In the genomic region with DNA sequence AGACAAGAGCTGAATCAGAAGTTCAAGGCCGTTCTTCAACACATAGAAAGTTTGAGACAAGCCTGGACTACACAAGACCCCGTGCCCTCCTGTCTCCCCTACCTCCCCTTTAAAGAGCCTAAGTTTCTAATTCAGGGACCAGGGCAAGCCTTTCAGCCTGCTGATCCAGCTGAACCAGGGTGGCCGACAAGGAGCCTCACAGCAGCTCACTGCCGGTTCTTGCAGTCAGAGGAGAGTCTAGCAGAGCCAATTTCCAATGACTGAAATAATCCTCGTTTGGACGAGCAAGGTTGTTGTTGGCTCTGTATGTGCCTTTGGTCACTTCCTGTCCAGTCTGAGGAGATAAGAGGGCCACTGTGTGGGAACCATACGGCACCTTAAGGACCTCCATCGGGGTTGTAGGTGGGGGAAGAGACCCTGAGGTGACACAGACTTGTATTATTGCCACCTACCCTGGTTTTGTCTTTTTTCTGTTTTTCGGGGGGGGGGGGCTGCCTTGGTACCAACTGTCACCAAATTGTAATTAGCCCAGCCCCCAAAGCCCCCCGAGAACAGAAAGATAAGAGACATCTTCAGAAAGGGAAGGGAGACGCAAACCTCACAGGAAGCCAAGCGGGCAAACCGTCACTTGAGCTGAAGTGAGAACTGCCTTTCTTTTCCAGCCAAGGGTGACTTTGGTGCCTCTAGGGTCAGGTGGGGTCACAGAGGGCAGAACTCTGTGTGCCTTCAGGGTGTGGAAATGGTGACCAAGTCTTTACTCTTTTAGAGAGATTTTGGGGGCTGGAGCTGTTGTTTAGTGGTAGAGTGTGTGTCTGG, we compare ENCODE assay signal across 12 mouse cellular contexts. TPM values are rescaled to one million over a fixed set of nuclear protein-coding genes. Genes with fewer than 3 reads are reported as not detected.
A peak's percentile ranks its signal among the peaks of the same experiment; 100 is the strongest.
DNase-seq lines count a peak whose midpoint lies in the region; ATAC-seq lines count a peak whose summit lies in the region.
"Had no signal": no experiment of that assay in that cellular context is flagged by ENCODE, and none has a peak within 500 bp of the region (broad histone marks: within the 10 kb centered on the region; RNA-seq: fewer than 3 reads in every experiment).

No protein-coding gene starts in this region.

- peak; percentile 69 for ATAC-seq in granulocyte monocyte progenitor cell, adult 5-6 weeks (replicated peaks; ENCODE audit: poor library complexity, severe bottlenecking)
- ATAC-seq in megakaryocyte progenitor cell, adult 5-6 weeks (replicated peaks; ENCODE audit: poor library complexity), result peak; percentile 49
- ATAC-seq: forebrain, embryonic 15.5 days had no signal

- peak; percentile 11 for DNase-seq in lung, postnatal 36 days
- no peak for DNase-seq in lung, postnatal 14 days
- peak; percentile 70 to 78 for DNase-seq in thymus, postnatal 36 days
- no peak for DNase-seq in gastrocnemius, postnatal 10 days
- DNase-seq in frontal cortex, postnatal 14 days (ENCODE audit: low spot score in 2 of 2), result no peak
- DNase-seq: adrenal gland, postnatal 25 days; cerebellum, adult 9-11 months; midbrain, embryonic 14.5 days; right cerebral cortex, postnatal 25 days had no signal

RNA-seq across cellular contexts. Expression of a gene that starts 58.1 kb away (rescaled TPM):
- total RNA-seq in granulocyte monocyte progenitor cell, adult 5-6 weeks (2014; fragmentation: Nextera tagmentation), result 109 and 110 TPM in 2 replicates
- total RNA-seq in granulocyte monocyte progenitor cell, adult 5-6 weeks (2017), result 86.0 and 94.1 TPM in 2 replicates
- total RNA-seq in megakaryocyte progenitor cell, adult 5-6 weeks (2015), result 110 and 118 TPM in 2 replicates
- total RNA-seq in megakaryocyte progenitor cell, adult 5-6 weeks (2017), result 104 and 116 TPM in 2 replicates
- 10 to 100 TPM; 87.0 to 97.5 TPM for total RNA-seq in gastrocnemius, postnatal 10 days (2021)

Comparison
In these comparisons a context has a peak if more than half of its experiments do, and no peak if none do; other contexts are left out.
1. DNase-seq: peak in lung, postnatal 36 days (single experiment) and thymus, postnatal 36 days (2 of 2); none in lung, postnatal 14 days (single experiment), gastrocnemius, postnatal 10 days (single experiment) and frontal cortex, postnatal 14 days (0 of 2).